27 mouse cellular contexts compared by ENCODE assay signal in genomic region chr12:98683574-98683973, GRCm38 (mm10). TPM values are rescaled to one million over a fixed set of nuclear protein-coding genes. Genes with fewer than 3 reads are reported as not detected.
DNase-seq lines count a peak whose midpoint lies in the region; ATAC-seq lines count a peak whose summit lies in the region.
"Had no signal": no experiment of that assay in that cellular context is flagged by ENCODE, and none has a peak within 500 bp of the region (broad histone marks: within the 10 kb centered on the region; RNA-seq: fewer than 3 reads in every experiment).

No protein-coding gene starts in this region.

- no peak overlapping the region for H3K9ac ChIP-seq in heart, embryonic 15.5 days
- H3K9ac ChIP-seq in kidney, embryonic 16.5 days (replicated peaks; ENCODE audit: low read length) = no peak overlapping the region
- H3K9ac ChIP-seq: hindbrain, embryonic 13.5 days; liver, embryonic 14.5 days; lung, embryonic 15.5 days had no signal

- H3K4me2 ChIP-seq in heart, embryonic 15.5 days = peak overlapping the region; percentile 31
- H3K4me2 ChIP-seq in kidney, embryonic 16.5 days (replicated peaks; ENCODE audit: low read depth, low read length) = peak overlapping the region; percentile 2; the same call in 1 of the 2 replicates
- H3K4me2 ChIP-seq: hindbrain, embryonic 13.5 days; lung, embryonic 15.5 days; midbrain, embryonic 11.5 days had no signal

- WGBS in heart, embryonic 10.5 days = 30% methylated on average over 6 of the region's 6 CpGs
- WGBS in heart, embryonic 15.5 days = 22% methylated on average over 6 of the region's 6 CpGs
- 20% methylated on average over 6 of the region's 6 CpGs for WGBS in kidney, embryonic 16.5 days

- H3K36me3 ChIP-seq in heart, embryonic 10.5 days = peaks cover 68% of the 10 kb centered on the region
- H3K36me3 ChIP-seq in heart, embryonic 15.5 days = peaks cover 49% of the 10 kb centered on the region
- H3K36me3 ChIP-seq in kidney, embryonic 16.5 days (ENCODE audit: insufficient read depth, low read length) = peaks cover 30% of the 10 kb centered on the region

- no peaks in the 10 kb centered on the region for H3K9me3 ChIP-seq in heart, embryonic 10.5 days
- no peaks in the 10 kb centered on the region for H3K9me3 ChIP-seq in heart, embryonic 15.5 days (replicated peaks)
- H3K9me3 ChIP-seq in kidney, embryonic 16.5 days (ENCODE audit: low read length) = no peaks in the 10 kb centered on the region
- H3K9me3 ChIP-seq: hindbrain, embryonic 13.5 days; lung, embryonic 15.5 days had no signal

- DNase-seq in heart, embryonic 10.5 days (ENCODE audit: low spot score) = no peak
- DNase-seq in heart, postnatal 4 days = no peak
- no peak for DNase-seq in heart, adult 18-20 months
- no peak for DNase-seq in kidney, adult 9 months
- peak; percentile 9 for DNase-seq in lung, postnatal 36 days
- no peak for DNase-seq in lung, postnatal 10 days
- DNase-seq: adrenal gland, adult 2 months; adrenal gland, postnatal 36 days; cerebellum, adult 18-20 months; cerebellum, postnatal 10 days; gastrocnemius, adult 2 months; gastrocnemius, postnatal 36 days; kidney, postnatal 10 days; liver; right cerebral cortex, postnatal 25 days had no signal

- no peak overlapping the region; the same call in 1 of the 2 replicates for H3K27ac ChIP-seq in heart, embryonic 10.5 days
- H3K27ac ChIP-seq in heart, embryonic 15.5 days = peak overlapping the region; percentile 36
- no peak overlapping the region for H3K27ac ChIP-seq in kidney, embryonic 16.5 days (ENCODE audit: low read length)
- H3K27ac ChIP-seq: gastrocnemius, adult 2 months; hindbrain, embryonic 13.5 days; liver, embryonic 14.5 days; lung, embryonic 15.5 days had no signal

- peaks cover 8% of the 10 kb centered on the region; the same call in 1 of the 2 replicates for H3K4me1 ChIP-seq in heart, embryonic 10.5 days
- H3K4me1 ChIP-seq in heart, embryonic 15.5 days (replicated peaks) = peaks cover 9% of the 10 kb centered on the region
- peaks cover 3% of the 10 kb centered on the region; the same call in 1 of the 2 replicates for H3K4me1 ChIP-seq in kidney, embryonic 16.5 days (ENCODE audit: insufficient read depth, low read length)
- H3K4me1 ChIP-seq: hindbrain, embryonic 13.5 days had no signal

- ATAC-seq in heart, embryonic 15.5 days (replicated peaks; ENCODE audit: insufficient number of reproducible peaks, insufficient read depth, low FRiP score, low read depth) = no peak
- ATAC-seq in kidney, embryonic 16.5 days (ENCODE audit: low FRiP score, low TSS enrichment) = peak; percentile 57
- ATAC-seq: activated CD4-positive, CD25-positive, alpha-beta regulatory T cell, adult 4 months; forebrain, embryonic 16.5 days; intestine, embryonic 16.5 days; midbrain, embryonic 16.5 days had no signal

- H3K4me3 ChIP-seq in heart, embryonic 10.5 days = peak overlapping the region; percentile 36
- H3K4me3 ChIP-seq in heart, embryonic 15.5 days = no peak overlapping the region
- no peak overlapping the region for H3K4me3 ChIP-seq in kidney, embryonic 16.5 days (ENCODE audit: low read length)
- H3K4me3 ChIP-seq: erythroblast, embryonic 14.5 days; gastrocnemius, adult 2 months; hindbrain, embryonic 13.5 days; lung, embryonic 15.5 days had no signal

- H3K27me3 ChIP-seq in heart, embryonic 10.5 days (ENCODE audit: insufficient read depth, poor library complexity, severe bottlenecking) = no peaks in the 10 kb centered on the region
- H3K27me3 ChIP-seq in heart, embryonic 15.5 days = no peaks in the 10 kb centered on the region
- H3K27me3 ChIP-seq in kidney, embryonic 16.5 days (ENCODE audit: insufficient read depth, low read length) = no peaks in the 10 kb centered on the region
- H3K27me3 ChIP-seq: CH12.LX; hindbrain, embryonic 13.5 days; lung, embryonic 15.5 days had no signal

RNA-seq across cellular contexts. Expression of gene Ptpn21, which starts 53.6 kb away (rescaled TPM):
- polyA plus RNA-seq in heart, embryonic 10.5 days (2016; fragmentation: Nextera tagmentation; extraction: Ambion mirVana) = 9.0 and 9.3 TPM in 2 replicates
- 10 to 100 TPM; 31.1 to 35.9 TPM for total RNA-seq in heart, postnatal 4 days (2021)
- 8.3 and 9.9 TPM in 2 replicates for polyA plus RNA-seq in heart, embryonic 15.5 days (2015; fragmentation: Nextera tagmentation; extraction: Ambion mirVana)
- 10 to 100 TPM; 25.6 to 30.3 TPM for total RNA-seq in heart, adult 18-20 months (2021)
- polyA plus RNA-seq in kidney, embryonic 16.5 days (2015; fragmentation: Nextera tagmentation; extraction: Ambion mirVana) = 7.0 and 8.2 TPM in 2 replicates
- polyA plus RNA-seq: erythroblast, embryonic 14.5 days had no signal

RNA-seq across cellular contexts. Expression of gene Spata7, which starts 55.6 kb away (rescaled TPM):
- 12.2 and 14.2 TPM in 2 replicates for polyA plus RNA-seq in heart, embryonic 10.5 days (2016; fragmentation: Nextera tagmentation; extraction: Ambion mirVana)
- total RNA-seq in heart, postnatal 4 days (2021) = 10 to 100 TPM in 1 of 2 experiments, 1 to 10 TPM in 1; 9.8 to 10.6 TPM
- polyA plus RNA-seq in heart, embryonic 15.5 days (2015; fragmentation: Nextera tagmentation; extraction: Ambion mirVana) = 10.6 and 10.9 TPM in 2 replicates
- total RNA-seq in heart, adult 18-20 months (2021) = 1 to 10 TPM; 4.4 to 5.8 TPM
- 14.7 and 20.0 TPM in 2 replicates for polyA plus RNA-seq in kidney, embryonic 16.5 days (2015; fragmentation: Nextera tagmentation; extraction: Ambion mirVana)
